Mouse (Mus musculus) ES-CJ7 (cell line): ENCODE measurements around the gene Ros1.
A peak's percentile ranks its signal among the peaks of the same experiment; 100 is the strongest.

Experiments
- DNase-seq: peaks from one replicate; pipeline ENCODE4 v3.0.0; 2011; ENCODE audit warnings: low read depth, low spot score

The Ros1 gene

GRCm38 (mm10) chr10:52194957-52195852, at the start of gene Ros1:
TSS of gene Ros1 (minus strand) at chr10:52195244.
- DNase-seq: no peak

DNA sequence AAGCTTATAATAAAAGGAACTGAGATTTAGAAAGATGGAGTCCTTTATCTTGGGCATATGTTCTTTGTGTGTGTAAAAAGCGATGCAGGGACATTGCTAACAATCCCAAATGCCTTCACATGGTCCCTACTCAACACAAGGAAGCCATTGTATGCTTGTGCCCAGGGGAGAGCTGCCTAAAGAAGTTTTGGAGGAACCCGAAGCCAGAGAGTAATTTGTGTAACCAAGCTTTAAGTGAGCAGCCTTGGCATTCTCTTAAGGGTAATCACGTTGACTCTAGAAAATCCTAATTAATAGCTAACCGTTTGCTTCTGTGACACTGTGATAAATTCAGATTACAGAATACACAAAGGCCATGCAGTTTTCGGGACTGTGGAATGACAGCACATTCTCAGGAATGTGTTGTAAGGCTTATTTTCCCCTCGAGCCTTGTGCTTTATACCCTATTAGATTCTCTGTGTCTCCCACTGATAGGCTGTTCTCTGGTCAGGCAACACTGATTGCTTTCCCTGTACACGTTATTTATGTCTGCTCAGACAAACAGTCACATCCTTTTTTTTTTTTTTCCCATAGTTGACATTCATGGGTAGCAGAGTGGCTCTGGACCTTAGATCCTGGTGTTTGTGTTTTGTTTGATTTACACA, 47.8 kb upstream of the Ros1 start:
- DNase-seq: no peak

- no peak for DNase-seq
Measured at GRCm38 (mm10) chr10:52242015-52242414, 47.0 kb upstream of the Ros1 start.

GRCm38 (mm10) chr10:52235461-52235860, 40.4 kb upstream of the Ros1 start:
- no peak for DNase-seq

DNA sequence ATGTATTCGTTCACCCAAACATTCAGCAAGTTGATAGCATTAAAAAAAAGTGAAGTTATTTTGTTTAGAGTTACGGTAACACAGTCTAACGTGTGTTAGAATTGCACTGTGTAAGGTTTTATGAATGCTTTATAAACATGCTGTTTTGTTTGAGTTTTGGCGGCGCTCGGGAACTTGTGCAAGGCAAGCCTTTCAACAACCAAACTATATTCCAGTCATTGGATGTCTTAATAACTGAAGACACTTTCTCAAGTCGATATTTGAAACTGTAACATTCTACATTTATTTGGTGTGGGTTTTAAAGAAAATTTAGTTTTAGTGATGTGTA, 39.6 kb upstream of the Ros1 start:
- DNase-seq: no peak

DNA sequence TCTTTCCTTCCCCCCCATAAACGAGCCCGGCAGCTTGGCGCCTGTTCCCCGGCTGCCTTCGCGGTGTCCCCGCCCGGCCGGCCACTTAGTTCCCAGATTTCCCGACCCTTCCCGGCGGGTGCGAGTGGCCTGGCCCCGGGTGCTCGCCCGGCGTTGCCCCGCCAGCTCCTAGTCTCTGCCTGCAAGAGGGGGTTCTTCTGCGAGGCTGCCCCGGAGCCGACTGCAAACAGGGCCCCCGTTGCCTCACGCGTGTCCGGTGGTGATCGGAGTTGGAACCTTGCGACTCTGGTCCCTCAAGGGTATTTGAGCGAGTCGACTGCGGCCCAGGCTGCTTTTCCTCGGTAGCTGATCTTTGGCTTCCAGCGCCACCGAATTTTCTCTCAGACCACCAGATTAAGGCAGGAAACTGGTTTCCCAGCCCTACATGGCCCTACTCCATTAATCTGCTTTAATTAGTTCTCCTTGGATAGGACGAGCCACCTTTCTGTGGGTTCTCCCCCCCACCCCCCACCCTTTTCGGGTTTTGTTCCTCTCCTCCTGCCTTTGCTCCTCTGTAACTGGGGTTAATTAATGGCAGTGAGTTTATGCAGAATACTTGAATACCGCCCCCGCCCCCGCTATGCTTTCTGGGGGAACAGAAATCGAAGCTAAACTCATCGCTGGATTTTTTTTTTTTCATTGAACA, 39.1 kb upstream of the Ros1 start:
- peak; percentile 21 for DNase-seq

GRCm38 (mm10) chr10:52233301-52233968, 38.4 kb upstream of the Ros1 start, which contains the start of gene Dcbld1:
TSS of gene Dcbld1 (plus strand) at chr10:52233619.
- peak; percentile 52 for DNase-seq

DNA sequence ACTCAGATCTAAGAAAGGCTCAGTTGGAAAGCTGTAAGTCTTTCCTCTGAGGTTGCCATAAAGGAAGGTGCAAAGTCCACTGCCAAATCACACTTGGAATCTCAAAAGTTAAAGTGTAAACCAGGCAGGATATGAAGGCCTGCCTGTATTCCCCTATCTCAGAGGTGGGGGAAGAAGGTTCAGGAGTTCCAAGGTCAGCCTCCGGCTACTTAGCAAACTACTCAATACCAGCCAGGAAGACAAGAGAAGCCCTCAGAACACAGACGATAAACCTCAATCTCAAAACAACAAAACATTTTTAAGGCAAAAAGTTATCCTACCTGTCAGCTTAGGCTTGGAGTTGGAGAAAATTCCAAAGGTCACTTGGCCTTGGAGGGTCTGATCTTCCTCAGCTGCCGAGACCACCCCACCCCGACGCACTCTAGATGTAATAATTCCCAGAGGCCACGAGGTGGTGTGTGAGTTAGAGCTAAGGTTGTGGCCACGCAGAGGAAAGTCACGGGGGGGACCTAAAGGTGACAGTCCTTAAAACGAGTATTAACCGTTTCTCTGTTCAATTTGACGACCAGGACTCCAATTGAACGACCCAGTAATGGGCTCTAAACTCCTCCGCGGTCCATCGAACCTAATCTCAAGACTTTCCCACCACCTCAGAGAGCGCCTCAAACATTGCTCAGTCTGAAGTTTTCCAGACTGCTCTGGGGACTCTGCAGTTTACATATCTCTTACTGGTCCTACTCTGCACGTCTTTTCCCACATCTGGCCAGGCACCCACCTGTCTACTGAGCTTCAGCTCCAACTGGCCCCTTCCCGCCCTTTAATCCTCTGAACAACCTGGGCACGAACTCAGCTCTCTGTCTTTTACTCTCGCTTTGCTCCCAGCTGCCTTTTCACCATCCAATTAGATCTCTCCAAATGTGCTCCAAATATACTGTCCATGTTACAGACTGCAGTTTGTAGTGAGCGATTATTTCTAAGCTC, 37.4 kb upstream of the Ros1 start:
- peak; percentile 69 for DNase-seq

GRCm38 (mm10) chr10:52219600-52219999, 24.6 kb upstream of the Ros1 start:
- DNase-seq: no peak

DNA sequence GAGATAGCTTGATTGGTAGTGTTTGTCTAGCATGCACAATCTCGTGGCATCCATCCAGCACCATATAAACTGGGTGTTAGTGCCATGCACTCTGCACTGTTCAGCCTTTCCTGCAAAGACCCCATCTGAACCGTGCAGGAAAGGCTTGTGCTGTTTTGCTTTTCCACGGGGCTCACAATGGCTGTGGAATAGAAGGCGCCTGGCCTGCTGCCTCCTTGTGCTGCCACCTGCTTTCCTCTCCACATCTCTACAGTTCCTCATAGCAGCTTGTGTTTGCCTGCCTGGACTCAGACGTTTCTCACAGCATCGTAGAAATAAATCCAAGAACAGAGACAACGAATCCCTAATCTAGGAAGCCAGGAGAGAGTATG, 22.5 kb upstream of the Ros1 start:
- peak; percentile 15 for DNase-seq

DNA sequence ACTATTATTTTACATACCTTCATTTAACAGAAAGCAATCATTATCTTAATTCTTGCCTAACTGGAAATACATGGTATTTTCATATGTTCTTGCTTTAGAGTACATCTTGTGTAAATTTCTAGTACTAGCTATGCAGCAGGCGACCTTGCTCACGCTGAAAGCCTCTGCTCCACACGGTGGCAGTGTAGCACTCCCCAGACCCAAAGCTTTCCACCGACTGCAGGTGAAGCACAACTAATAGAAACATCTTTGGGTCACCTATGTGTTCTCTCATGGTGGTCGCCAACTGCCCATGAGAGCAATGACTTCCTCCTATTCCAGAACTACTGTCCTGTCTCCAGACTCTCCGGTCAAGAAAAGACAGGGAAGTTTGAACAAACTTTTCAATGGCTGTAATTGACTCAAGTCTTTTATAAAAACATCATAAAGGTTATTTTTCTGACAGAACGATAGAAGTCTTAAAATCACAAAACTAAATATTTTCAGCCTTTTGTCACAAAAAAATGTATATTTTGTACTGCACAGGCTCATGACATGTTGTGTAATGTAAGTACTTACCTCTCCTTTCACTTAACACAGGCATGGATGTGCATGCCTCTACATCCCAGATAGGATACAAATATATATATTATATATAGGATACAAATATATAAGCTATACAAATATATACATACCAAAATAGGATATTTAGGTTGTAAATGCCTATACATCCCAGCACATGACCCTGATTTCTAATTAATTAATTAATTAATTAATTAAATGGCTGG, 21.9 kb upstream of the Ros1 start:
- DNase-seq: peak; percentile 73

DNA sequence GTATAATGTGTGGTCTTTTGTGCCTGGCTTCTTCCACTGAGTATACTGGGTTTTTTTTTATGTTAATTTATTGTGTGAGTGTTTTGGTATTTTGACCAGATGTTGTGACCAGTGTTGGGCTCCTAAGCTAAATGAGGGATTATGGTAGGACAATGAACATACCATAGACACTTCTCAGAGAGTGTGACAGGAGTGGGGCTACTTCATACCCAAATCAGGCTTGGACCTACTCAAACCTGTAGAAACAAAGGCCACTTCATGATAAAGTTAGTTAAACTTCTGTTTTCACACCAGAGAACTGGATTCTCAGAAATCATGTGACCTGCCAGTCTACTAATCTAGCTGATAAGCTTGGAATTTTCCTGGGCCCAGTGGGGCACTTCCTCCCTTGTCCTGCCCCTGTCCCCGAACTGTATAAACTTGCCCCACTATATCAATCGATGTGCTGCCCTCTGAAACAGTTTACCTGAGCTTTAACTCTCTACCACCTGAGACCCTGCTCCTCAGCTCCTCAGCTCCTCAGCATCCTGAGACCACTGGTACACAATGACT, 20.3 kb upstream of the Ros1 start:
- DNase-seq: no peak

GRCm38 (mm10) chr10:52204006-52204405, 9.0 kb upstream of the Ros1 start:
- no peak for DNase-seq

DNA sequence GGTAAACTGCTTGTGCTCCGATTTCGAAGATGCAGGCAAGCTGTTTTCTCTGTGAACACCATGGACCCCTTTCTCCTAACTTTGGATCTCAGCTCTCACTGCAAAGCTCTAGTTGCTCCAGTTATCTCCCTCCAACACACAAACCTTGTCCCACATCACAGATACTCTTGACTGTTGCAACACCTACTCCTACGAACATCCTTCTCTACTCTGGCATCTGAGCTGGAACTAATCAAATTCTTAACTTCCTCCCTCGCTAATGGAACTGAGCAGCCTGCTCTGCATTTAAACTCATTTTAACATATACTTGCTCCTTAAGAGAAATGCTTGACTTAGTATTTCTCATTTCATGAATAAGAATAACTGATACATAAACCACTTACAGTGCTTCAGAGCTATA, 9.1 kb downstream of the Ros1 start:
- DNase-seq: no peak

GRCm38 (mm10) chr10:52182878-52183277, 12.2 kb downstream of the Ros1 start:
- DNase-seq: no peak

DNA sequence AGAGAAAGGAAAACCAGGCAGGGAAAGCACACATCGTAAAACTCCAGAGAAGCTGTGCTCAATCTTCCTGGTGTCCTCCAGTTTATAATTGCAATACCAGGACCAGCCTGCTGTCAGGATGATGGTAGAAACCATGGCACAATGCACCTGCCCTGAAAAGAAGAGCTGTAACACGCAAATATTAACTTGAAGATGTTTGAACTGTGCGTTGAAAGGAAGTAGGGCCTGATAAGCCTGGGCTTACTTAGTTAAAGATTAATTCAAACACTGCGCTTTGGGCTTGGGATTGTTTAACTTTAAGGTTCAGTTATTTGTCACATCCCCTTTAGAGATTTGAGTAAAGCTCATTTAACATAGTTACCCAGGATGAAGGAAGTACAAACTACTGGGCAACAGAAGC, 20.7 kb downstream of the Ros1 start:
- DNase-seq: no peak

- DNase-seq: no peak
Measured at GRCm38 (mm10) chr10:52170489-52170888, 24.6 kb downstream of the Ros1 start.

DNA sequence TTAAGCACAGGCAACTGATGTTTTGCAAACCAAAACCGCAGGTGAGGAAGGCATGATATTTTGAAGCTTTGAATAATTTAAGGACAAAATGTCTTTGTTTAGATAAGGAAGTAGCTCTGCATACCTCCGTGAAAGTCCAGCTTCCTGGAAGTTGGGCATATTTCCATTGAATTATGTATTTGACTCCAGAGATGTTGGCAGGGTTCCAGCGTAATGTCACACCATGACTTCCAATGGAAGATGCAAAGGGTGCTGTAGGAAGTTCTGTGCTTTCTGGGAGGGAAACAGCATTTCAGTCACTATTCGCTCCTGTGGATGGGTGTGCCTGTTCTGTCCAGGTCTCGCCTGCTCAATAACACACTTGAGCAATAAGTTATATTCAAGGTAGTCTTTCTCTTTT, 25.2 kb downstream of the Ros1 start:
- no peak for DNase-seq

- DNase-seq: no peak
Measured at GRCm38 (mm10) chr10:52165376-52165775, 29.7 kb downstream of the Ros1 start.

DNA sequence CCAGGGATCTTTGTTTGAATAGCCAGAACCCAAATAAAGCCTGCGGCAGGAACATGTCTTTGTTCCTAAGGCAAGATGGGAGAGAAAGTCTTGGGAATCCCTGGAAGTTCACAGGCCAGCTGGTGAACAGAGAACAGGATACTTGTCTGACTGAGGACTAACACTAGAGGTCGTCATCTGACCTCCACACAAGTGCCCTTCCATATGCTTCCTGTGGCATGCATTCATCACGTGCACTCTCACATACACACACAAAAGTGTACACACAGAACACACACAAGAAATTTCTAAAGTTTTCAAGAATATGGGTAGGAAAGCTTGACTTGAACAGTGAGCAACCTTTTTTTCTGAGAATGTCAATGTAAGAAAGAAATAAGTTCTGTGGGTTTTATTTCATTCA, 34.4 kb downstream of the Ros1 start:
- DNase-seq: peak; percentile 23
